Mouse (Mus musculus) thymus, postnatal 25 days (tissue): ENCODE results near the gene Cpz.

Experiments used
- DNase-seq: peaks from one replicate; pipeline ENCODE4 v3.0.0; 2022

Gene Cpz

DNA sequence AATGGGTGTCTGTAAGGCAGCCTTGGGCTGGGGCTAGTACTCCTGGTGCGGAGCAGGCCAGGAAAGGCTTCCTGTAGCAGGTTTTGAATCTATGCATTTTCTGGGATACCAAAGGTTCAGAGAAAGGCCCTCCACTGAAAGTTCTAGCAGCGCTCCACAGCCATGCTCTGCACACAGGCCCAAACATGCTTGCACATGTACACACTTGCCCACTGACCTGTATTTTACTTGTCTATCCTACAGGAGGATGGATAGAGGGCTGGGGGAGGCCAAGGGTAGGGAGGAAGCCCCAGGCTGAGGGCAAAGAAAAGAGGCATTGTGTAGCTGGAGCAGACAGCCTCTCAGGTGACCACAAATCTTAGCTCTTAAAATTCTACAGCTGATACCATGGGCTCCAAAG lies 1.1 kb downstream of the Cpz start:
- no peak for DNase-seq

GRCm38 (mm10) chr5:35523735-35524134 lies 1.8 kb downstream of the Cpz start:
- no peak for DNase-seq

- no peak for DNase-seq
These were observed 8.7 kb downstream of the Cpz start for GRCm38 (mm10) chr5:35516781-35517180.

- peak; percentile 30 for DNase-seq
These were observed 14.9 kb downstream of the Cpz start for GRCm38 (mm10) chr5:35510589-35510988.

GRCm38 (mm10) chr5:35505016-35505415 lies 20.5 kb downstream of the Cpz start:
- DNase-seq: no peak

- no peak for DNase-seq
These were observed 28.2 kb downstream of the Cpz start for GRCm38 (mm10) chr5:35497344-35497743.

DNA sequence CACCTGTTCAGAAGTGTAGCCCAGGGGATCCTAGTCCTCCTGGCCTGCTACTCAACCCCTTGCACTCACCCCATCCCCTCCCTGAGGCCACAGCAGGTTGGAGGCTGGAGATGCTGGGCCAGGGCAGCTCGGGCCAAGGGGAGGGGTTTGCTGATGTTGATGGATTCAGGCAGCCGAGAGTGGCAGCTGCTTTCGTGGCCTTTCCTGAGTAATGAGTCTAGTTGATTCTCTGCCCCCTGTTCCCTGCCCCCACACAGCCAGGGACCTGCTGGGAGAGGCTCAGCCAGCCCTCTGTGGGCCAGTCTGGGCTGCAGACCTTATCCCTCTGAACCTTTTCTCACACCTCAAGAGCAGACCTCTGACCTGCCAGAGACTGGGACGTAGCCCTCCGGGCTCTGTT lies 29.5 kb downstream of the Cpz start:
- DNase-seq: no peak

- DNase-seq: no peak
These were observed 30.6 kb downstream of the Cpz start for GRCm38 (mm10) chr5:35494773-35495390.

GRCm38 (mm10) chr5:35493770-35494169 lies 31.7 kb downstream of the Cpz start:
- DNase-seq: no peak

GRCm38 (mm10) chr5:35479521-35479920 lies 46.0 kb downstream of the Cpz start:
- DNase-seq: no peak

- DNase-seq: no peak
These were observed 50.3 kb downstream of the Cpz start for GRCm38 (mm10) chr5:35475236-35475635.

- DNase-seq: no peak
These were observed 54.5 kb downstream of the Cpz start for GRCm38 (mm10) chr5:35470885-35471528.

GRCm38 (mm10) chr5:35465966-35466635 lies 59.4 kb downstream of the Cpz start:
- no peak for DNase-seq

GRCm38 (mm10) chr5:35462081-35462480 lies 63.4 kb downstream of the Cpz start:
- peak; percentile 4 for DNase-seq

- no peak for DNase-seq
These were observed 65.7 kb downstream of the Cpz start for GRCm38 (mm10) chr5:35459760-35460159.

DNA sequence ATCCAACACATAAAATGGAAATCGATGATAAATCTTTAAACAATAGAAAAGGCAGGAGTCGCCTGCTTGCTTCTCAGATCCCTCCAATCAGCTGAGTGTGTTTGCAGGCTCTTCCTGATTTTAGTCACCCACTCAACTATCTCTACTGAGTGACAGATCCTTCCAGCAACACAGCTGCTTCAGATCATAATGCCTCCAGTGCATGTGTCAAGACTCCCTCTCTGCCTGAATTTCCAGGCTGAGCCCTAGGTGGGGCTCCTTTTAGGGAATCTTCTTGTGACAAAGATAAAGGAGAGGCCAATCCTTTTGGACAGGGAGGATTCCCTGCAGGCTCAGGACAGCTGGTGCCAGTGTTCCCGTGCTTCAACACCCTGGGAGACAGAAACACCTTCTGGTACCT lies 67.2 kb downstream of the Cpz start:
- no peak for DNase-seq

- no peak for DNase-seq
These were observed 68.1 kb downstream of the Cpz start for GRCm38 (mm10) chr5:35457364-35457763.

- no peak for DNase-seq
These were observed 71.2 kb downstream of the Cpz start for GRCm38 (mm10) chr5:35454187-35454800.
